Mouse (Mus musculus) forebrain, embryonic 15.5 days (tissue): ENCODE data around the gene Ccdc170. TPM values are rescaled to one million over a fixed set of nuclear protein-coding genes. Genes with fewer than 3 reads are reported as not detected.
"Not testable (repeated sequence)": the region's sequence is repeated elsewhere in the genome, so short reads cannot be mapped to it uniquely, and the experiment has no call there.

ENCODE experiments used
- ATAC-seq: fragments of 200-750 bp; cut with Nextera tagmentation; replicated peaks from 2 replicates; pipeline ENCODE4 v1.8.0; 2017; ENCODE audit warnings: mild to moderate bottlenecking, moderate TSS enrichment, moderate library complexity
- H3K27ac ChIP-seq: fragments of 300-500 bp; sonication (generic); replicated peaks from 2 replicates; pipeline ENCODE4 v1.5.1; 2015; ENCODE audit warnings: mild to moderate bottlenecking, inconsistent platforms
- H3K27me3 ChIP-seq: fragments of 300-500 bp; sonication (generic); 2 replicates; pipeline ENCODE4 v1.6.1; 2015; ENCODE audit warnings: inconsistent platforms
- H3K36me3 ChIP-seq: fragments of 300-500 bp; sonication (generic); 2 replicates; pipeline ENCODE4 v1.6.1; 2015; ENCODE audit warnings: mild to moderate bottlenecking, inconsistent platforms
- H3K4me1 ChIP-seq: fragments of 300-500 bp; sonication (generic); 2 replicates; pipeline ENCODE4 v1.6.1; 2015; ENCODE audit warnings: inconsistent platforms
- H3K4me2 ChIP-seq: fragments of 300-500 bp; sonication (generic); replicated peaks from 2 replicates; pipeline ENCODE4 v1.6.1; 2015; ENCODE audit warnings: mild to moderate bottlenecking, inconsistent platforms
- H3K4me3 ChIP-seq: fragments of 300-500 bp; sonication (generic); 2 replicates; pipeline ENCODE4 v1.5.1; 2015; ENCODE audit warnings: mild to moderate bottlenecking, inconsistent platforms
- H3K9ac ChIP-seq: fragments of 300-500 bp; sonication (generic); replicated peaks from 2 replicates; pipeline ENCODE4 v1.6.1; 2015; ENCODE audit warnings: mild to moderate bottlenecking, inconsistent platforms
- H3K9me3 ChIP-seq: fragments of 300-500 bp; sonication (generic); 2 replicates; pipeline ENCODE4 v1.6.1; 2016; ENCODE audit warnings: inconsistent platforms
- WGBS: fragments of 180-500 bp; shearing (Covaris S2); methylation state at CpG from one replicate; pipeline ENCODE4 v1.1.7; 2015; ENCODE audit warnings: mixed read lengths; 5-methylcytosine and 5-hydroxymethylcytosine counted together
- polyA plus RNA-seq: library from polyadenylated mRNA; unstranded; fragments of >200 nt; fragmentation: Nextera tagmentation; extraction: Ambion mirVana; gene quantifications from 2 replicates; pipeline ENCODE4 v1.2.1, GENCODE M21; 2015

The Ccdc170 gene
- 0.24 and 0.32 TPM in 2 replicates for polyA plus RNA-seq

GRCm38 (mm10) chr10:4482355-4482754 lies at the start of gene Ccdc170:
Ccdc170 (plus strand) TSS chr10:4482502.
- Histone ChIP-seq H3K4me2 (no peak within 1 kb of the TSS), H3K9ac (no peak within 1 kb of the TSS), H3K27me3 (no peaks in the 10 kb centered on the region), H3K4me3 (no peak within 1 kb of the TSS), H3K27ac (no peak within 1 kb of the TSS), H3K36me3 (no peaks in the 10 kb centered on the region), H3K4me1 (no peaks in the 10 kb centered on the region), H3K9me3 (no peaks in the 10 kb centered on the region)
- ATAC-seq = no peak
- WGBS = 33% methylated on average over 11 of the region's 11 CpGs

GRCm38 (mm10) chr10:4432996-4433755 lies 49.1 kb upstream of the Ccdc170 start:
- ATAC-seq = no peak
- peak overlapping the region; percentile 75 for H3K4me3 ChIP-seq
- no peaks in the 10 kb centered on the region for H3K36me3 ChIP-seq
- H3K4me1 ChIP-seq = peaks cover 22% of the 10 kb centered on the region
- H3K27me3 ChIP-seq = no peaks in the 10 kb centered on the region
- WGBS = 8% methylated on average over 19 of the region's 19 CpGs
- peak overlapping the region; percentile 76 for H3K9ac ChIP-seq
- H3K27ac ChIP-seq = peak overlapping the region; percentile 83
- H3K4me2 ChIP-seq = peak overlapping the region; percentile 53
- no peaks in the 10 kb centered on the region for H3K9me3 ChIP-seq

- not testable (repeated sequence) for H3K4me3 ChIP-seq, H3K36me3 ChIP-seq, H3K9ac ChIP-seq, ATAC-seq, H3K27me3 ChIP-seq, H3K9me3 ChIP-seq, H3K4me2 ChIP-seq, H3K27ac ChIP-seq
- 90% methylated on average over 2 of the region's 2 CpGs for WGBS
- H3K4me1 ChIP-seq = peaks cover 22% of the 10 kb centered on the region
Measured at GRCm38 (mm10) chr10:4433871-4434270, 48.4 kb upstream of the Ccdc170 start.

GRCm38 (mm10) chr10:4435416-4435815 lies 46.9 kb upstream of the Ccdc170 start:
- no peak for ATAC-seq
- WGBS = 88% methylated on average over 3 of the region's 3 CpGs
- no peak overlapping the region for H3K9ac ChIP-seq

GRCm38 (mm10) chr10:4456409-4456808 lies 25.9 kb upstream of the Ccdc170 start:
- no peak overlapping the region for H3K4me2 ChIP-seq
- H3K36me3 ChIP-seq = peaks cover 9% of the 10 kb centered on the region; the same call in 1 of the 2 replicates
- no peak overlapping the region for H3K27ac ChIP-seq
- H3K9me3 ChIP-seq = no peaks in the 10 kb centered on the region
- 87% methylated on average over 4 of the region's 4 CpGs for WGBS
- H3K9ac ChIP-seq = no peak overlapping the region
- H3K4me1 ChIP-seq = no peaks in the 10 kb centered on the region
- no peak for ATAC-seq
- H3K4me3 ChIP-seq = no peak overlapping the region
- no peaks in the 10 kb centered on the region for H3K27me3 ChIP-seq

More at GRCm38 (mm10) chr10:4435416-4435815, 46.9 kb upstream of the Ccdc170 start:
- no peaks in the 10 kb centered on the region for H3K27me3 ChIP-seq
- H3K4me2 ChIP-seq = no peak overlapping the region
- no peak overlapping the region for H3K4me3 ChIP-seq
- H3K4me1 ChIP-seq = peaks cover 22% of the 10 kb centered on the region
- peaks cover 12% of the 10 kb centered on the region for H3K36me3 ChIP-seq
- H3K27ac ChIP-seq = no peak overlapping the region
- H3K9me3 ChIP-seq = no peaks in the 10 kb centered on the region

- no peak overlapping the region for H3K4me3 ChIP-seq
- 88% methylated on average over 2 of the region's 2 CpGs for WGBS
- H3K9ac ChIP-seq = no peak overlapping the region
- H3K9me3 ChIP-seq = no peaks in the 10 kb centered on the region
- 0 out of 2 replicates have a peak, but pooled peaks cover 2% of the 10 kb centered on the region for H3K36me3 ChIP-seq
- no peak overlapping the region for H3K27ac ChIP-seq
- no peak overlapping the region for H3K4me2 ChIP-seq
- H3K4me1 ChIP-seq = no peaks in the 10 kb centered on the region
- no peak for ATAC-seq
- no peaks in the 10 kb centered on the region for H3K27me3 ChIP-seq
Measured at GRCm38 (mm10) chr10:4460201-4460600, 22.1 kb upstream of the Ccdc170 start.

- Histone ChIP-seq H3K27ac (no peak overlapping the region), H3K36me3 (no peaks in the 10 kb centered on the region), H3K4me3 (no peak overlapping the region), H3K27me3 (no peaks in the 10 kb centered on the region), H3K4me2 (no peak overlapping the region), H3K9ac (no peak overlapping the region), H3K4me1 (no peaks in the 10 kb centered on the region), H3K9me3 (no peaks in the 10 kb centered on the region)
- 86% methylated on average over 7 of the region's 7 CpGs for WGBS
- ATAC-seq = no peak
Measured at GRCm38 (mm10) chr10:4465799-4466198, 16.5 kb upstream of the Ccdc170 start.

GRCm38 (mm10) chr10:4469406-4469805 lies 12.9 kb upstream of the Ccdc170 start:
- no peak overlapping the region for H3K27ac ChIP-seq
- H3K9me3 ChIP-seq = no peaks in the 10 kb centered on the region
- no peak overlapping the region for H3K4me2 ChIP-seq
- 87% methylated on average over 3 of the region's 3 CpGs for WGBS
- H3K27me3 ChIP-seq = no peaks in the 10 kb centered on the region
- H3K4me3 ChIP-seq = no peak overlapping the region
- H3K4me1 ChIP-seq = no peaks in the 10 kb centered on the region
- no peak overlapping the region for H3K9ac ChIP-seq
- no peaks in the 10 kb centered on the region for H3K36me3 ChIP-seq
- ATAC-seq = no peak

- H3K9me3 ChIP-seq = no peaks in the 10 kb centered on the region
- H3K27me3 ChIP-seq = no peaks in the 10 kb centered on the region
- no peak for ATAC-seq
- H3K4me2 ChIP-seq = no peak overlapping the region
- H3K36me3 ChIP-seq = no peaks in the 10 kb centered on the region
- H3K4me1 ChIP-seq = no peaks in the 10 kb centered on the region
- 92% methylated on average over 11 of the region's 11 CpGs for WGBS
- no peak overlapping the region for H3K27ac ChIP-seq
- no peak overlapping the region for H3K9ac ChIP-seq
- no peak overlapping the region for H3K4me3 ChIP-seq
Measured at GRCm38 (mm10) chr10:4473591-4473993, 8.7 kb upstream of the Ccdc170 start.

GRCm38 (mm10) chr10:4475431-4475830 lies 6.9 kb upstream of the Ccdc170 start:
- H3K36me3 ChIP-seq = no peaks in the 10 kb centered on the region
- WGBS = 73% methylated on average over 3 of the region's 3 CpGs
- H3K9me3 ChIP-seq = no peaks in the 10 kb centered on the region
- no peak overlapping the region for H3K9ac ChIP-seq
- no peak for ATAC-seq
- no peak overlapping the region for H3K4me2 ChIP-seq
- no peak overlapping the region for H3K27ac ChIP-seq
- no peaks in the 10 kb centered on the region for H3K27me3 ChIP-seq
- H3K4me1 ChIP-seq = no peaks in the 10 kb centered on the region
- no peak overlapping the region for H3K4me3 ChIP-seq

- WGBS = 96% methylated on average over 5 of the region's 5 CpGs
- Histone ChIP-seq H3K4me3 (no peak overlapping the region), H3K4me2 (no peak overlapping the region), H3K9me3 (no peaks in the 10 kb centered on the region), H3K4me1 (no peaks in the 10 kb centered on the region), H3K9ac (no peak overlapping the region), H3K36me3 (no peaks in the 10 kb centered on the region), H3K27ac (no peak overlapping the region), H3K27me3 (no peaks in the 10 kb centered on the region)
- ATAC-seq = no peak
Measured at GRCm38 (mm10) chr10:4476604-4477003, 5.7 kb upstream of the Ccdc170 start.

- no peak for ATAC-seq
- Histone ChIP-seq H3K9me3 (no peaks in the 10 kb centered on the region), H3K27me3 (no peaks in the 10 kb centered on the region), H3K4me3 (no peak overlapping the region), H3K9ac (no peak overlapping the region), H3K36me3 (no peaks in the 10 kb centered on the region), H3K4me2 (no peak overlapping the region), H3K27ac (no peak overlapping the region), H3K4me1 (no peaks in the 10 kb centered on the region)
- 73% methylated on average over 3 of the region's 3 CpGs for WGBS
Measured at GRCm38 (mm10) chr10:4480929-4481328, 1.4 kb upstream of the Ccdc170 start.

- no peaks in the 10 kb centered on the region for H3K4me1 ChIP-seq
- H3K4me3 ChIP-seq = no peak overlapping the region
- no peaks in the 10 kb centered on the region for H3K27me3 ChIP-seq
- no peak for ATAC-seq
- H3K9ac ChIP-seq = no peak overlapping the region
- H3K4me2 ChIP-seq = no peak overlapping the region
- H3K9me3 ChIP-seq = no peaks in the 10 kb centered on the region
- 89% methylated on average over 8 of the region's 8 CpGs for WGBS
- no peaks in the 10 kb centered on the region for H3K36me3 ChIP-seq
- no peak overlapping the region for H3K27ac ChIP-seq
Measured at GRCm38 (mm10) chr10:4481695-4482094, 607 bp upstream of the Ccdc170 start.
